Mouse (Mus musculus) left cerebral cortex, adult 8-10 months (tissue): ENCODE measurements around the gene Nmnat1. TPM values are rescaled to one million over a fixed set of nuclear protein-coding genes. Genes with fewer than 3 reads are reported as not detected.

Source experiments
- DNase-seq, 2 experiments: peaks; one replicate each; pipeline ENCODE4 v3.0.0; 2022; ENCODE audit warnings: low spot score in 2 of 2
- total RNA-seq, 4 experiments: library from RNA; stranded (reverse); gene quantifications; 2 replicates each; pipeline ENCODE4 v1.2.4; 2022

Nmnat1 gene
- total RNA-seq = 10 to 100 TPM in 1 of 4 experiments, 1 to 10 TPM in 3; 7.3 to 11.1 (median 8.6) TPM

GRCm38 (mm10) chr4:149485053-149485824 lies at the start of gene Nmnat1, which contains the start of gene Lzic:
Gene Nmnat1, minus strand, starts transcription at chr4:149485202.
Gene Lzic, plus strand, starts transcription at chr4:149485229.
- peak; percentile 83 to 85 for DNase-seq

DNA sequence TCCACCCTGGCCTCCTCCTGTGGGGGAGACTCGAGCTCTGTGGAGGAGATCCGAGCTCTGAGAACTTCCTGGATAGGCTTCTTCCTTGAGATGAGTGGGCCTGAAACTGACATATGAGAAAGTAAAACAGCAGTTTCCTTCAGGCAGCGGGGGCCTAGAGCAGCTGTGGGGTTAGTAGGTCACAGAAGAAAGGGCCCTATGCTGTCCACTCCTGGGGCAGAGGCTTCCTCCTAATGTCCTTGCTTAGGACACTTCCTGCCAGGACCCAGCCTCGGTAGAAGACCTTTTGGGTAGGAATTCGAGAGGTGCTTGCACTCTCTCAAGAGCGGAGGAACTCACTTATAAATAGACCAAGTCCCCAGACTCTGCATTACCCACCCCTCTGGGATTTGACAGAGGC lies 44.7 kb upstream of the Nmnat1 start:
- no peak for DNase-seq

- DNase-seq = no peak
Measured at GRCm38 (mm10) chr4:149527621-149528354, 42.8 kb upstream of the Nmnat1 start.

GRCm38 (mm10) chr4:149526330-149526729 lies 41.3 kb upstream of the Nmnat1 start:
- no peak for DNase-seq

DNA sequence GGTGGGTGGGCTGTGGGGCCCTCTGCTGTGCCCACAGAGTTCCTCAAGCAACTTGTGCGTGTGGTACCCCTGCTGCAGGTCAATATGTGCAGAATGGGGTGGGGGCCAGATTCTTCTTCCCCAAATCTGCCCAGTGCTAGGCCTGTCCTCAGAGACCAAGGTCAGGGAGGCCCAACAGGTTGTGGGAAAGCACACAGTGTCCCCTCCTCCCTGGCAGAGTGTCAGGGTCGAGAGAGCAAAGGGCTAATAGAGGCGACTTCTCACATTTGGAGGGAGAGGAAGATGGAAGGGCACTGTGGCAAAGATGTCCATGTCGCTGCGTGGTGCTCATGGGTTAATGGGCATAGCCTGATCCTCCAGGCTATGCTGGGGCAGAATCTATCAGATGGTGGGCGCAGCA lies 40.8 kb upstream of the Nmnat1 start:
- DNase-seq = no peak

- no peak for DNase-seq
Measured at GRCm38 (mm10) chr4:149525170-149525569, 40.2 kb upstream of the Nmnat1 start.

DNA sequence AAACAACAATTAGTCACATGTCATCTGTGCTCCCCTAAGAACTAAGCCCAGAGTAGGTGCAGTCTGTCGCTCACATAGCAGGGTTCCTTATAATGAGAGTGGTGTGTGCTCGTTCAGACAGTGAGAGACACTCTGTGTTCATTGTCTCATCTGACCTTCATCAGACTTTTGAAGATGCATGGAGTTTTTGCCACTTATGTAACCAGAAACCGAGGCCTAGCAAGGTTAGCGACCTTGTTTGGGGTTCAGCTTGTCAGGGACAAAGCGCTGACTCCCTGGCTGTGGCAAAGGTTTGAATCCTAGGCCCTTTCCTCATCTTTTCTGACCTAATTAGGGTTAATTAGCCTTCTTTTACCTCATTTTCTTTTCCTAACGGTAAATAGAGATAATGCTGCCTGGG lies 39.0 kb upstream of the Nmnat1 start:
- no peak for DNase-seq

DNA sequence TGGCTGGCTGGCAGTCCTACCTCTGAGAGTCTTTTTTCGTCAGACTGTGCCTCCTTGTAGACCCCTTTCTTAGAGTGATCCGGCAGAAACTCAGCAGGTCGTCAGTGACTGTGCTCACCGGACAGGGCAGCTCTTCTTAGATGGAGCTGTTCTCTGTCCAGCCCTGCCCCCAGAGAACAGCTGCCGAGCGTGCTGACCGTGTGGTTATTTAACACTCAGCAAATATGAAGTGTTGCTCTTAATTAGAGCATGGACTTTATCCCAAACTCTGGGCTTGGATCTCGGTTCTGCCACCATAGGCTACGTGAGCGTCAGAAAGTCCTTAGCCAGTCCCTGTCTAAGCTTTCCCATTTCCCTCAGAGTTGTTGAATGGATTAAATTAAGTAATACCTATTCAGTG lies 36.3 kb upstream of the Nmnat1 start:
- no peak for DNase-seq

GRCm38 (mm10) chr4:149518351-149519220 lies 33.6 kb upstream of the Nmnat1 start:
- DNase-seq = no peak

DNA sequence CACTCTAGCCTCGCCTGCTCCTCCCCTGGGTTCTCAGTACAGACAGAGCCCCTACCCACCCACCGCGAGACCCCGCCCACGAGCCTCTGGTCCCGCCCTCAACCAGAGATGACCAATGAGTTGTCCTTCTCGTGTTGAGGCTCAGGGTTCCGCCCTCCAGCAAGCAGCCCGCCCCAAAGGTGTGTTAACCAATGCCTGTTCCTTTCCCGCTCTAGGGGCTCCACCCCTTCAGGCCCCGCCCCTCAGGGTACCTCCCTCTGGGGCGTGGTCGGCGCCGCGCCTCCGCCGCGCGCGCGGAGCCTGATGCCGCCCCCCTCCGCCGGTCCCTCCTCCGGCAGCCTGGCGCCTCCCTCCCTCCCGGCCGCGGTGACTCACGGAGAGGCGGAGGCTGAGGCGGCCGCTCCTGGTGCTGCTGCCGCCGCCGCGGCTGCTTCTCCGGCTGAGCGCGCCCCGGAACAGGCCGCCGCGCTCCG lies 32.9 kb upstream of the Nmnat1 start, which contains the start of gene Ctnnbip1:
Gene Ctnnbip1 (plus strand): TSS at position 369 of the 473 bp plus-strand sequence.
- peak; percentile 81 to 97 for DNase-seq

GRCm38 (mm10) chr4:149515706-149516105 lies 30.7 kb upstream of the Nmnat1 start:
- DNase-seq = no peak

GRCm38 (mm10) chr4:149512072-149512471 lies 27.1 kb upstream of the Nmnat1 start:
- no peak for DNase-seq

- DNase-seq = no peak
Measured at GRCm38 (mm10) chr4:149511221-149511646, 26.2 kb upstream of the Nmnat1 start.

DNA sequence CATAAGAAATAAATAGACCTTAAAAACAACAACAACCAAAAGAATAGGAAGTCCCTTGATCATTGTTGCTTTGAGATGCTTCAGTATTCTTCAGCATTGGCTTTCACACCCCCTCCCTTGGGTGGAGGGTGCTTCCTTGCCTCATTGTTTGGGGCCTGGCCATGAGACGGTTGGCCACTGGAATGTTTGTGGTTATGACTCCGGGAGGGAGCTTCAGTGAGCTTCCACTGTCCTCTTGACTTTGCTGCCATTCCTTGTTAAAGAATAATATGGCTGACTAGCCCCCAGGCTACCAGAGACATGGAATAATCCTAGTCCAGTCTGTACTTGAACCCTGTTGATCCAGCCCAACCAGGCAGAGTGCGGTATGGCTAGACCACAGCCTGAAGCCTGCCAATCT lies 21.9 kb upstream of the Nmnat1 start:
- DNase-seq = no peak

GRCm38 (mm10) chr4:149505261-149505967 lies 20.4 kb upstream of the Nmnat1 start:
- no peak for DNase-seq

GRCm38 (mm10) chr4:149504858-149505257 lies 19.9 kb upstream of the Nmnat1 start:
- no peak for DNase-seq

DNA sequence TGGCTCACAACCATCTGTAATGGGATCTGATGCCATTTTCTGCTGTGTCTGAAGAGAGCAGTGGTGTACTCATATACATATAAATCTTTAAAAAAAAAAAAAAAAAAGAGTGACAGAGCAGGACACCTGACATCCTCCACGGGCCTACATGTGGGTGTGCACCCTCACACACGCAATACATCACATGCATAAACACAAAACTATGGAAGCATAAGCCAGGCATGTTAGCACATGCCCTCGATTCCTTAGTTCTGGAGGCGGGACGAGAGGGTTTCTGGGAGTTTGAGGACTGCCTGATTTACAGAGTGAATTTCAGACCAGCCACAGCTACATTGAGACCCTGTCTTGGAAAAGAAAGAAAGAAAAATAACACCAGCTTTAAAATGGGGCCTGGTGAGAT lies 19.4 kb upstream of the Nmnat1 start:
- DNase-seq = no peak

DNA sequence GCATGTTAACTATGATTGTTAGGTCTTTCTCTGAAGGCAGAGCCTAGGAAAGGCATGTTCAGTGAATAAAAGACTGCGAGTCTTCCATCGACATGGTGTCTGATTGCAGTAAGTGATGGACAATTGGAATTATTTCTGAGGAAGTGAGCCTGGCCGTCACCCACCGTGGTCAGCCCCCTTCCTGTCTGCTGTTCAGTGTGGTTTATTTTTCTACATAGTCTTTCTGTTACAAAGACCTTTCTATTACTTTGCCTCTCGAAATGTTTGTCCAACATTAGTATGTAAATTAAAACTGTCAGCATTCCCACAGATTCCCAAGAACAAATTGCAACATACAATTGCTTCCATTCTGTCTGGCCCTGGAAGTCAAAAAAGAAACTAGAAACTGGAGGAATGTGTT lies 14.8 kb upstream of the Nmnat1 start:
- DNase-seq = no peak

DNA sequence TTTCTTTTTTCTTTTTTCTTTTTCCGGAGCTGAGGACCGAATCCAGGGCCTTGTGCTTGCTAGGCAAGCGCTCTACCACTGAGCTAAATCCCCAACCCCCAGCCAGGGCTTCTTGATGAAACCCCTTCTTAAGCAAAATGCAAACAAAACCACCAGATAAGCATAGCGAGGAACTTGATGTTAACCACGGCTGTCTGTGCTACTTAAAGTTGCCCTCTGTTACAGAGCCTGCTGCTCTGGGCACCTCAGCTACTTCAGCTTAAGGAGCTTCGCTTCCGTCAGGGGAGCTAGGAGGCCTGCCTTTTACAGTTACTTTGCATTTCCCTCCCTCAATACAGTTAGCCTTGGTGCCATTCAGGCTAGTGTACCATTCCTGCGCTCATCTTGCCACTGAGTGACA lies 13.9 kb upstream of the Nmnat1 start:
- no peak for DNase-seq

DNA sequence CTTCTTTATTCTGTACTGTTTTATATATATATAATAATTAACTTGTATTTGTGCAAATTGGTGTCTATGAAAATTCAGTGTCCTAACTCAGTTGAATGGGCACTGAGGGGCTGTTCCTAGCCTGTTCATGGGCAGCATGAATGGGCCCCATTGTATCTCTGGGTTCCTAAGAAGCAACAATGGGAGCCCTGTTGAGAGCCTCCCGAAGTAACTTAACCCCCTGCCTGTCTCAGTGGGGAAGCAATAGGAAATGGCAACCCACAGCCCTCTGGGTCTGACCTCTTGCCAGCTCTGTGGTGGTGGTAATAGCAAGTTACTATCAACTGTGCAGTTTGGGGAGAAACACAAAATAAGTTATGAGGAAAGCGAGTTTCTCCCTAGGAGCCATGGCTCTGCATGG lies 11.6 kb upstream of the Nmnat1 start:
- no peak for DNase-seq

DNA sequence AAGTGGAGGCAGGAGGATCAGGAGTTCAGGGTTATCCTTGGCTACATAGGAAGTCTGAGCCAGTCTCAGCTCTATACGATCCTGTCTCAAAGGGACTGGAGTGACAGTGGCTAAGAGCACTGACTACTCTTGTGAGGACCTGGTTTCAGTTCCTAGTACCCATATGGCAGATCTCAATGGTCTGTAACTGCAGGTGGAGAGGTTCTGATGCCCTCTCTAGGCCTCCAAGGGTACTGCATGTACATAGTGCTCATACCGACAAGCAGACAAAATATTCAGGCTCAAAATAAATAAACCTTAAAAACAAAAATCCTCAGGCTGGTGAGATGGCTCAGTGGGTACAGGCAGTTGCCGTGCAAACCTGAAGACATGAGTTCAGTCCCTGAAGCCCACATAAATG lies 6.1 kb upstream of the Nmnat1 start:
- DNase-seq = no peak
